Mouse (Mus musculus): ENCODE results near the gene Apaf1.

Gene Apaf1

GRCm38 (mm10) chr10:90974491-90974890 is 108.1 kb downstream of the Apaf1 start:
- no peak for DNase-seq (ENCODE audit: low spot score)

DNA sequence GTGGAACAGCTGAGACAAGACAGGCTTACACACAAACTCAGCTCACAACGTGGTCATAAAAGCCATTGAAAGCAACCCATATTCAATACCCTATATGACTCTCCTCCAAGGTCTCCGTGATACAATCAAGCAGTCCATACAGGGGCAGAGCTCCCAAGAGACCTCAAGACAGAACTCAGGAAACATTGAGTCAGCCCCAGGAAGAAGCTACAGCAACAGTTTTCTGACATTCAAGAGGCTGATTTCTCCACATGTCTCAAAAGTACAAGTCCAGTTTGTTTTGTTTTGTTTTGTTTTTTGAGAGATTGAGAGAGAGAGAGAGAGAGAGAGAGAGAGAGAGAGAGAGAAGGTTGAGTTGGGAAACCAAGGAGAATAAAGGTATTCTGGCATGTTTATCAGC is 108.5 kb downstream of the Apaf1 start:
- DNase-seq (ENCODE audit: low spot score), result no peak

GRCm38 (mm10) chr10:90970560-90970959 is 112.0 kb downstream of the Apaf1 start:
- DNase-seq (ENCODE audit: low spot score), result peak; percentile 47

DNA sequence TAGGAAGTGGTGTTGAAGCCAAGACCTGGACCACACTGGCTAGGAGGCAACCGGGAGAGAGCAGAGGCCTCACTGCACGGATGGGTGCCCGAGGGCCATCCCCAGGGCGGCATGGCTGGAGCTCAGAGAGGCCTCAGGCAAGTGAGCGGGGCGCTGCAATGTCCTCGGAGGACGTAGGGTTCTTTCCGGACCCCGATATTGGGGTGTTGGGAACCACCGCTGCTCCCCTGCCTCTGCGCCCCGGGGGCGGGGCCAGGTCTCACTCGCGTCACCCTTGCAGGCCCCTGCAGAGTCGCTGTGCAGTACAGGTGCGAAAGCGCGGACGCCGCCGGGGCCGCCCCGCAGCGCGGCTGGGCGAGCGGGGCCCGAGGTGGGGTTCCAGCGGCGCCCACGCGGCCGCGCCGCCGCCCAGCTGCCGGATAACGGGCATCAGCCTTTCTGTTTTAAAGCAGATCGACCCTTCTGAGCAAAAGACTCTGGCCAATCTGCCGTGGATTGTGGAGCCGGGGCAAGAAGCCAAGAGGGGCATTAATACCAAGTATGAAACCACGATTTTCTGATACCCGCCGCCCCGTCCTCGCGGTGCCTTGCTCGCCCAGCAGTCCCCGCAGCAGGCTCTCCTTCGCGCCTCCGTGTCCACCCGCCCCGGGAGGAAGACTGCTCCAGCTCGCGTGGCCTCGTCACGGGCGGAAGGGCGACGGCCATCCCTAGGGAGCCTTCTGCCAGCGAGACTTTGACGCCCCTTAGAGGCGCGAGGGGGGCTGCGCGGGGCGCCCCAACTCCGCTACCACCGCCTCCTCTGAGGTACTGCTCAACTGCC is 113.0 kb downstream of the Apaf1 start:
- peak; percentile 46 for DNase-seq (ENCODE audit: low spot score)

DNA sequence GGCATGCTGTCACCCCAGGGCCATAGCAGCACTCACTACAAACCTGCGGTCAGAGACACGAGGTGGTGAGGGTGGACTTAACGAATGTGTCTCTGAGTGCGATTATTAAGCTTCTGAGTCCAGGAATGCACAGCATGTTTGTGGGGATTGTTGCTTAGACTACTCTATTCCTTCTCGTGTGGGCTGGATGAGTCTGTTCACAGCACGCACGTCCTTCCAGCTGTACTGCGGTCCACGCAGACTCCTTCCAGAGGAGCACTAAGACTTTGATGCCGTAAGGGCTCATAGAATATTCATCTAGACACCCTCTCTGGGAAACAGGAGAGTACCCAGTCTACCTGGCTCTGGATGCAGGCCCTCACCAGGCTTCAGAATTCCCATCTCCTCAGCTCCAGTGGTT is 114.3 kb downstream of the Apaf1 start:
- DNase-seq (ENCODE audit: low spot score), result no peak

DNA sequence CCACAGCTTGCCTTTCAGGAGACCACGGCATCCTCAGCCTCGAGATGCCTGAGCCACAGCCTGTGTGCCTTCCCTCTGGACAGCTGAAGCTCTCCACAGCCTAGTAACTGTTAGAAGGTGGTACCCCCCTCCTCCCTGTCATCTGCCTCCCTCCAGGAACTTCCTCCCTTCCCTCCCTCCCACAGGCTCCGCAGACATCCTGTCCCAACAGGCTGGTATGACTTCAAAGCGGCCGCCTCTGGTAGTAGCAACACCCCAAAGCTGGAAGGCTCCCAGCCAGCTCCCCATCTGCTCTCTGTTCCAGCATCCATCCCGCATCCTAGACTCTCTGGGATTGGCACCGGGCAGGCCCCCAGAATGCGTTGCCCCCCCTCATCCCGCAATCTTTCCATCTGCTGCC is 115.7 kb downstream of the Apaf1 start:
- DNase-seq (ENCODE audit: low spot score), result no peak

- DNase-seq (ENCODE audit: low spot score), result no peak
These were observed 116.8 kb downstream of the Apaf1 start for GRCm38 (mm10) chr10:90965671-90966315.

DNA sequence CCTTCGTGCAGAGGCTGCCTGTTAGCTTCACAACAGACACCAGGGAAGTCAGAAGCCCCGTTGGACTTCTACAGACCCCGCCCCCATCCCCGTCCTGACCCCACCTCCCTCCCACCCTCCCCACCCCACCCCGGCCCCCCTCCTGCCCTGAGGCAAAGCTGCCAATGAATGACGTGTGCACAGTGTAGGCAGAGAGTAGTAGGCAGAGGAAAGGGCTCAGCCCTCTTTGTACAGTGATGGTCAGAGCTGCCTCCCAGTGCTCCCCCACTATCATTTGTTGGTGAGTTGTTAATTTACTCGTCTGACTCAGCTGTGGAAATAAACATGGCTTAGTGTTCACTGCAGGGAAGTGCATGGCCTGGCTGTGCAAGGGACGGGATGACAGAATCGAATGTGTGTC is 118.1 kb downstream of the Apaf1 start:
- no peak for DNase-seq (ENCODE audit: low spot score)

DNA sequence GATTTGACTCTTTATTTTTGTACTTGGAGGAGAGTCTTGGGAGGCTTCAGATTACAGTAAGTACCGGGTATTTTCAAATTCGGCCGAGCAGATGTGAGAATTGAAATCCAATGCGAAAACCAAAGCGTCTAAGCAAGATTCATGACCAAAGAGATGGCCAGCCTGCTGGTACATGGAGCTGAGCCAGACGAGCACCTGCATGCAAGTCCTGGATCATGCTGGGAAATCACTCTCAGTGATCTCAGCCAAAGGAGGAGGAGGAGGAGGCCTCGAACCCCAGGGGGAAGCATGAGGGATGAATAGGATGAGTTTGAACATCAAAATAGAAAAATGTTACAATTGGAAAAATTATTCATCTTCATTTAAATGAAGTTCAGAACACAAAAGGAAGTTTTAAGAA is 122.2 kb downstream of the Apaf1 start:
- no peak for DNase-seq (ENCODE audit: low spot score)

DNA sequence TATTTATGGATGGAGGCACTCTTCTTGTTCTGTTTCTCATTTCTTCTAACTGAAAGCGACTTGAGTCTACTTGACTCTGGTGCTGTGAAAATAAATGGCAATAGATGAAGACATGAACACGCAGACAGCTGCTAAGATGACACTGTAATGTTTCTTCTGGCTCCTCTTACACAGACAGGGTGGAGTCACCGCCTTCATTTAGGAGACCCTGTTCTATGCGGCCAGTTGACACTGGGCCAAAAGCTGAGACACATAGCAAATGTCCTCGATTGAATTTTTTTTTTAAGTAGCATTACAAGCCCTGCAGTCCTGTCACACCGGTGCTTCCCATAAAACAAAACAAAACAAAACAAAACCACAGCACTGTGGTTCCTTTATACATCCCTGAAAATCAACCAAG is 128.7 kb downstream of the Apaf1 start:
- no peak for DNase-seq (ENCODE audit: low spot score)

GRCm38 (mm10) chr10:90953103-90953709 is 129.4 kb downstream of the Apaf1 start:
- no peak for DNase-seq (ENCODE audit: low spot score)

DNA sequence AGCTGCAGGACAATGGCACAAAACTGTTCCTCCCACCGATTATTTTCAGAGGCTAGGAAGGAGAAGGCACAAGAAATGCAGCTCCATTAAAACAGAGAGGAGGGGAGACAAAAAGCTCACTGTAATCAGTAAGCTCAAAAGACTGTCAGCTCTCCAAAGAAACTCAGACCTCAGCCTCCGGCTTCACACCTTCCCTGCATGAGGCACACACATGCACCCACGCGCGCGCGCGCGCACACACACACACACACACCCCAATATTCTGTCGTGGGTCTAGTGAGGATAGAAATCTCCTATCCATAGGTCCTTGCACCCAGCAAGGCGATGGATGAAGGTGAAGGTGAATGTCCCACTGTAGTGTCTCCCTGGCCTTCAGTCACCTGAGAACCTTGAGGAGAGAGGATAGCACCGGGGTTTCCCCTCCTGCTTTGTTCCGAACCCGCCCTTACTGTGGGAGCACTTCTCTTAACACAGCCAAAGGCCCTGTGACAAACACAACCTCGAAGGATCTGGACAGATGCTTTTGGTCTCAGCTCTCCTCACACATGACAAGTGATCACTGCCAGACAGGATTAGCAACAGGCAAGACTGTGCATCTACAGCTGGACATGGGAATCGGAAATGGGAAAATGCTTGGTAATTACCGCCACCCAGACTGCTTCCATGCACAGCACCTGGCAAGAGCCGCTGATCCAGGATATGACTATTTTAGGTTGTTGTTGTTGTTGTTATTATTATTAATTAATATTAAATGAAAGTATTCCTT is 134.8 kb downstream of the Apaf1 start:
- DNase-seq (ENCODE audit: low spot score), result no peak

GRCm38 (mm10) chr10:90947043-90947442 is 135.5 kb downstream of the Apaf1 start:
- DNase-seq (ENCODE audit: low spot score), result no peak

DNA sequence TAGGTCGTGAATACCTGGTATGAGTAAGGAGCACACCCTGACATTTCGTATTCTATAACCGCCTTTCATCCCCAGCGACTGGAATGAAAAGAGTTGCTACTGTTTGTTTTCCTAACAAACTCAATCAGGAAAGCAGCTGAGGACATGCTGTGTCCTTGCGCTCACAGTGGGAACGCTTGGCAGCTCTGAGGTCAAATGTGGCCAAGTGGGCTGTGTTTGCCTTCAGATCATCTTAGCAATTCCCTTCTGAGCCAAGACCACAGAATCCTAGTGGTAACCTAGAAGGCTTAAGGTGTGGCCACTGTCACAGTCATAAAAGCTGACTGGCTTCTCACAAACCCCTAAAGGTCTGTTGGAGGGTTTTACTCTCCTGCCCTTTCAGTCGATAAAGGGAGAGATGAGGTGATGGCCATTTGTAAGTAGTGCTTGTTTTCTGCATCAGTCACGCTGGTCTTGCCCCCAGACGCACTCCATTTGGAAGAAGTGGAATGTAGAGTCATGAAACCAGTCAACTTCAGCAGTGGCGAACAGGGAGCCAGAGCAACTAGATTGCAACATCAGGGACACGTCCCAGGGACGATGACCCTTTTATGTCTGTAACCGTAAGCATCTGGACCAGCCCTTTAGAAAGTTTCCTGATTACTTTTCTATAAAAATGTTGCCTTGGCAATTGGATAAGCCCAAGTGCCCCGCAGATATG is 140.4 kb downstream of the Apaf1 start:
- DNase-seq (ENCODE audit: low spot score), result no peak

GRCm38 (mm10) chr10:90940521-90941520 is 141.7 kb downstream of the Apaf1 start:
- no peak for DNase-seq (ENCODE audit: low spot score)

All from embryo, embryonic 10.5 days (tissue).